Mouse (Mus musculus) CD4-positive naive resting alpha-beta T cell, adult 57 days (primary cell): ENCODE measurements around the gene Mmp28. TPM values are rescaled to one million over a fixed set of nuclear protein-coding genes. Genes with fewer than 3 reads are reported as not detected.

Source experiments
- total RNA-seq: library from RNA; stranded (reverse); gene quantifications from one replicate; pipeline ENCODE4 v1.2.4, GENCODE M21; 2023

Mmp28 gene
- not detected for total RNA-seq

GRCm38 (mm10) chr11:83462711-83463244 is at the start of gene Mmp28:
Gene Mmp28, minus strand, starts transcription at chr11:83463071.

GRCm38 (mm10) chr11:83472324-83473234 is 9.7 kb upstream of the Mmp28 start, which contains the start of gene Taf15:
Gene Taf15, plus strand, starts transcription at chr11:83473086.

DNA sequence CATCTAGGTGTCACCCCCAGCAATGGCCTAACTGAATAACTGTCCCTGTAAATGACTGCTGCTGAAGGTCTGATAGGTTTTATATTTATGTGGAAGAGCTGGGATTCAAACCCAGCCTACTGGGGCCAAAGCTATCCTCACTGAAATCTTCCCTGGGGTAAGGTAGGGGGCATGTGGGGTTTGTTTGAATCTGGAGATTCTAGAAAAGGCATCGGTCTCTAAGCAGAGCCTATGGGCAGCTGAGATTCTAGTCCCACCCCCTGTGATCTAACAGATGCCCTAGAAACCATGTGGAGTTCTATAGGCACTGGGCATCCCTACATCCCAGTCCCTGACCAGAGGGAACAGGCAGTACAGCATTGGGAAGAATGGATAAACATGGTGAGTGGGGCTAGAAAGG is 25.5 kb downstream of the Mmp28 start, which contains the start of gene 1700020L24Rik:
TSS of gene 1700020L24Rik (plus strand) at position 301 of the 400 bp plus-strand sequence.

GRCm38 (mm10) chr11:83429355-83429754 is 33.5 kb downstream of the Mmp28 start, which contains the start of gene Gas2l2:
Gene Gas2l2, minus strand, starts transcription at chr11:83429455.

GRCm38 (mm10) chr11:83409087-83409754 is 53.6 kb downstream of the Mmp28 start, which contains the start of gene Rasl10b:
Gene Rasl10b, plus strand, starts transcription at chr11:83409137.

Other genes starting within 250 kb of the Mmp28 start
- not detected for gene Slfn14, start 176.3 kb downstream of the Mmp28 start, total RNA-seq
- 86.8 TPM for gene Ap2b1, start 164.0 kb downstream of the Mmp28 start, total RNA-seq
- 13.8 TPM for gene Pex12, start 160.5 kb downstream of the Mmp28 start, total RNA-seq
- 0.89 TPM for gene Rasl10b, start 53.9 kb downstream of the Mmp28 start, total RNA-seq
- not detected for gene Gas2l2, start 33.6 kb downstream of the Mmp28 start, total RNA-seq
- gene 1700020L24Rik, start 25.4 kb downstream of the Mmp28 start, total RNA-seq: 1.1 TPM
- gene Taf15, start 10.0 kb upstream of the Mmp28 start, total RNA-seq: 139 TPM
- 0.62 TPM for gene Heatr9, start 59.1 kb upstream of the Mmp28 start, total RNA-seq
- gene Ccl5, start 67.4 kb upstream of the Mmp28 start, total RNA-seq: 55.9 TPM
- gene Ccl9, start 115.6 kb upstream of the Mmp28 start, total RNA-seq: not detected
- 7.0 TPM for gene Ccl6, start 130.0 kb upstream of the Mmp28 start, total RNA-seq
- gene Rpl9-ps1, start 182.6 kb upstream of the Mmp28 start, total RNA-seq: not detected
- 6.0 TPM for gene Ccl3, start 186.3 kb upstream of the Mmp28 start, total RNA-seq
- gene Ccl4, start 199.5 kb upstream of the Mmp28 start, total RNA-seq: 9.0 TPM
- gene Wfdc17, start 240.9 kb upstream of the Mmp28 start, total RNA-seq: not detected
- not detected for gene Wfdc18, start 245.9 kb upstream of the Mmp28 start, total RNA-seq